Mouse (Mus musculus) myocyte (in vitro differentiated cells): Measurements from ENCODE around the gene Kif16b. TPM values are rescaled to one million over a fixed set of nuclear protein-coding genes. Genes with fewer than 3 reads are reported as not detected.

Experiments used
- H3K27me3 ChIP-seq: one replicate; pipeline ENCODE4 v1.6.1; 2011; ENCODE audit not compliant: control insufficient read depth, insufficient read depth, insufficient read length
- H3K36me3 ChIP-seq: one replicate; pipeline ENCODE4 v1.6.1; 2011; ENCODE audit not compliant: control insufficient read depth, insufficient read depth
- H3K4me2 ChIP-seq: one replicate; pipeline ENCODE4 v1.6.1; 2011; ENCODE audit warnings: low read depth, control low read depth
- H3K4me3 ChIP-seq: one replicate; pipeline ENCODE4 v1.5.1; 2011; ENCODE audit warnings: mild to moderate bottlenecking, control low read depth, moderate library complexity
- H3K79me2 ChIP-seq: one replicate; pipeline ENCODE4 v1.6.1; 2011; ENCODE audit not compliant: control insufficient read depth, insufficient read depth
- H3ac ChIP-seq: one replicate; pipeline ENCODE4 v1.6.1; 2011; ENCODE audit not compliant: control insufficient read depth, insufficient read length
- CEBPB ChIP-seq: IDR thresholded peaks from 2 replicates; pipeline ENCODE4 v1.6.1; 2011; ENCODE audit warnings: mild to moderate bottlenecking, moderate library complexity; ENCODE audit not compliant: poor library complexity, insufficient read depth, severe bottlenecking
- E2F4 ChIP-seq: IDR thresholded peaks from one replicate; pipeline ENCODE4 v1.6.1; 2011; ENCODE audit warnings: mild to moderate bottlenecking, control low read depth, moderate library complexity; ENCODE audit not compliant: insufficient read depth
- MAX ChIP-seq: IDR thresholded peaks from one replicate; pipeline ENCODE4 v1.6.1; 2011; ENCODE audit warnings: low read depth, mild to moderate bottlenecking, control low read depth
- MYOD1 ChIP-seq, 3 experiments: IDR thresholded peaks; one replicate each; pipeline ENCODE4 v1.6.1; 2011; ENCODE audit warnings: control low read depth in 2 of 3, low read depth in 2 of 3, mild to moderate bottlenecking in 2 of 3, moderate library complexity in 1 of 3; ENCODE audit not compliant: insufficient read length in 2 of 3, control insufficient read depth in 1 of 3
- MYOG ChIP-seq, 3 experiments: IDR thresholded peaks; one replicate each; pipeline ENCODE4 v1.6.1; 2011; ENCODE audit warnings: control low read depth in 2 of 3, low read depth in 2 of 3, mild to moderate bottlenecking in 2 of 3; ENCODE audit not compliant: insufficient read length in 2 of 3, control insufficient read depth in 1 of 3, insufficient read depth in 1 of 3
- POLR2A ChIP-seq: IDR thresholded peaks from one replicate; pipeline ENCODE4 v1.6.1; 2011; ENCODE audit warnings: low read depth, mild to moderate bottlenecking, control low read depth, moderate library complexity; ENCODE audit not compliant: insufficient read length
- POLR2AphosphoS2 ChIP-seq: IDR thresholded peaks from one replicate; pipeline ENCODE4 v1.6.1; 2011; ENCODE audit warnings: low read depth, control low read depth; ENCODE audit not compliant: insufficient read length
- REST ChIP-seq: IDR thresholded peaks from one replicate; pipeline ENCODE4 v1.6.1; 2011; ENCODE audit warnings: mild to moderate bottlenecking, control low read depth, moderate library complexity; ENCODE audit not compliant: insufficient read depth, insufficient read length
- SRF ChIP-seq: IDR thresholded peaks from one replicate; pipeline ENCODE4 v1.6.1; 2011; ENCODE audit warnings: low read depth; ENCODE audit not compliant: control insufficient read depth, insufficient read length
- TCF12 ChIP-seq: IDR thresholded peaks from one replicate; pipeline ENCODE4 v1.6.1; 2011; ENCODE audit warnings: mild to moderate bottlenecking, control low read depth; ENCODE audit not compliant: poor library complexity, insufficient read depth, severe bottlenecking
- TCF3 ChIP-seq: IDR thresholded peaks from one replicate; pipeline ENCODE4 v1.6.1; 2011; ENCODE audit warnings: low read depth, control low read depth; ENCODE audit not compliant: insufficient read length
- USF1 ChIP-seq: IDR thresholded peaks from one replicate; pipeline ENCODE4 v1.6.1; 2011; ENCODE audit warnings: low read depth, mild to moderate bottlenecking, control low read depth, moderate library complexity
- polyA plus RNA-seq: library from polyadenylated mRNA; unstranded; fragments of >200 nt; fragmentation: generic; extraction: Trizol; gene quantifications from one replicate; pipeline ENCODE4 v1.2.1, GENCODE M21; 2012; ENCODE audit warnings: missing spikeins

Gene Kif16b
- polyA plus RNA-seq, 1 experiment = 3.3 TPM

DNA sequence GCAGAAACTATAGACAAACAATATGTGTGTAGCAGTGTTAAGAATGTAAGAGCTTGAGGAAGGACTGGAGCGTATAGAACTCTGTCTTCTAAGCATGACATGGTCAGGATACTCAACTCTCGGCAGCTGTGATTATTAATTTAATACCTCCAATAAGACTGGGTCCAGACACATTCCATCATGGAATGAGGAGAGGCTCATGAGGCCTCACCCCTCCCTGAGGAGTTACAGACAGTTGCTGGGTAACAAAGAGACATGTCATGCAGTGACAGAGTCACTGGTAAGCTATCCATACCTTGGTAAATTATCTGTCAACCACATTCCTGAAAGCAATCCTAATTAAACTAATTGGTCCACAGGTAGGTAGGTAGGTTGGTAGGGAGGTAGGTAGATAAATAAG, 277.1 kb downstream of the Kif16b start:
- no peak for TF ChIP-seq POLR2A
- TF ChIP-seq MAX = no peak
- TF ChIP-seq CEBPB = no peak
- Histone ChIP-seq H3ac (no peak overlapping the region), H3K36me3 (no peaks in the 10 kb centered on the region), H3K79me2 (no peaks in the 10 kb centered on the region), H3K4me3 (no peak overlapping the region), H3K4me2 (no peak overlapping the region), H3K27me3 (no peaks in the 10 kb centered on the region)

GRCm38 (mm10) chr2:142621152-142621551, 280.2 kb downstream of the Kif16b start:
- H3K27me3 ChIP-seq = no peaks in the 10 kb centered on the region
- no peaks in the 10 kb centered on the region for H3K79me2 ChIP-seq
- H3K4me2 ChIP-seq = no peak overlapping the region
- no peak overlapping the region for H3ac ChIP-seq
- no peak for TF ChIP-seq TCF3
- TF ChIP-seq MYOD1 (IDR thresholded peaks at IDR 0.05; ENCODE audit: control insufficient read depth in 1 of 3, insufficient read length in 2 of 3, low read depth in 2 of 3) = no peak
- no peak for TF ChIP-seq REST
- no peak for TF ChIP-seq SRF
- no peak for TF ChIP-seq E2F4
- TF ChIP-seq MYOG (IDR thresholded peaks at IDR 0.05; ENCODE audit: control insufficient read depth in 1 of 3, insufficient read depth in 1 of 3, insufficient read length in 2 of 3, low read depth in 2 of 3) = no peak
- no peak for TF ChIP-seq MAX
- no peak for TF ChIP-seq POLR2AphosphoS2
- H3K4me3 ChIP-seq = no peak overlapping the region
- no peaks in the 10 kb centered on the region for H3K36me3 ChIP-seq

DNA sequence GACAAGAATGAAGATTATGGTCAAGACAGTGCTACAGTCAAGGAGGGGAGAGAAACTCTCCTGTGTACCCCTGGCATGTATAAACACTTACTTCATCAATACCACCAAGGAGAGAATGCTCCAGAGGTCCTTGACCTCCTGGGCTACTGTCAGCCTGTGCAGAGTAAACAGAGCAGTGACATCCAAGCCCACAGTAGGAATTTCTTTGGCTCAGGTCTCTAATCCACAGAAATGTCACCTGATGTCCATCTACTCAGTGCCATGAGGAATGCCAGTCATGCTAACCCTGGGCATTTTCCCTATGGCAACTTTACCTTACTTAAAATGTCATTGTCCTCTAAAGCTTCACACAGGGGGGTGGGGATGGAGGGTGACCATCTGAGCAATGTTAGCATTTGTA, 281.4 kb downstream of the Kif16b start:
- no peak for TF ChIP-seq USF1
- TF ChIP-seq MAX = no peak
- no peak for TF ChIP-seq TCF3
- no peak for TF ChIP-seq MYOG (IDR thresholded peaks at IDR 0.05; ENCODE audit: control insufficient read depth in 1 of 3, insufficient read depth in 1 of 3, insufficient read length in 2 of 3, low read depth in 2 of 3)
- TF ChIP-seq POLR2AphosphoS2 = no peak
- TF ChIP-seq SRF = no peak
- Histone ChIP-seq H3K4me3 (no peak overlapping the region), H3K4me2 (no peak overlapping the region), H3K27me3 (no peaks in the 10 kb centered on the region), H3ac (no peak overlapping the region), H3K36me3 (no peaks in the 10 kb centered on the region), H3K79me2 (no peaks in the 10 kb centered on the region)

DNA sequence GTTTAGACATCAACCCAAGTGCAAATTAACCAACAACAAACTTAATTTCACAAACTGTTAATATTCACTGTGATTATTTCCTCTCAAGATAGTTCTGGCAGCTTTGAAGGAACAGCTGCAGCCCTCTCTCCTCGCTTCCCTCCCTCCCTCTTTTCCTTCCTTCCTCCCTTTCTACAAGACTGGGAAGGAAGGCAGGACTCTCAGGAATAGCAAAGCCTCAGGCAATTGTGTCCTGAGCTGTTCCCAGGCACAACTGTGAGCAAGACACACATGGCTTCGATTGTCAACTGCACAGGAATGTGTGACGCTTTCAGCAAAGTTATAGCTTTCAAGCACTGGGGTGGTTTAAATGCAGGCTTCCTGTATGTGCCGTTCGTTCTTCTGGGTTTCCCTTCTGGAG, 286.8 kb downstream of the Kif16b start:
- H3K79me2 ChIP-seq = no peaks in the 10 kb centered on the region
- H3K4me2 ChIP-seq = no peak overlapping the region
- no peak for TF ChIP-seq CEBPB
- TF ChIP-seq MAX = no peak
- TF ChIP-seq REST = no peak
- TF ChIP-seq MYOG (IDR thresholded peaks at IDR 0.05; ENCODE audit: control insufficient read depth in 1 of 3, insufficient read depth in 1 of 3, insufficient read length in 2 of 3, low read depth in 2 of 3) = no peak
- TF ChIP-seq POLR2AphosphoS2 = no peak
- TF ChIP-seq SRF = no peak
- TF ChIP-seq POLR2A = no peak
- no peak for TF ChIP-seq TCF3
- TF ChIP-seq TCF12 = no peak
- TF ChIP-seq USF1 = no peak
- no peak for TF ChIP-seq MYOD1 (IDR thresholded peaks at IDR 0.05; ENCODE audit: control insufficient read depth in 1 of 3, insufficient read length in 2 of 3, low read depth in 2 of 3)
- TF ChIP-seq E2F4 = no peak
- no peak overlapping the region for H3K4me3 ChIP-seq
- no peaks in the 10 kb centered on the region for H3K36me3 ChIP-seq
- H3ac ChIP-seq = no peak overlapping the region
- no peaks in the 10 kb centered on the region for H3K27me3 ChIP-seq

DNA sequence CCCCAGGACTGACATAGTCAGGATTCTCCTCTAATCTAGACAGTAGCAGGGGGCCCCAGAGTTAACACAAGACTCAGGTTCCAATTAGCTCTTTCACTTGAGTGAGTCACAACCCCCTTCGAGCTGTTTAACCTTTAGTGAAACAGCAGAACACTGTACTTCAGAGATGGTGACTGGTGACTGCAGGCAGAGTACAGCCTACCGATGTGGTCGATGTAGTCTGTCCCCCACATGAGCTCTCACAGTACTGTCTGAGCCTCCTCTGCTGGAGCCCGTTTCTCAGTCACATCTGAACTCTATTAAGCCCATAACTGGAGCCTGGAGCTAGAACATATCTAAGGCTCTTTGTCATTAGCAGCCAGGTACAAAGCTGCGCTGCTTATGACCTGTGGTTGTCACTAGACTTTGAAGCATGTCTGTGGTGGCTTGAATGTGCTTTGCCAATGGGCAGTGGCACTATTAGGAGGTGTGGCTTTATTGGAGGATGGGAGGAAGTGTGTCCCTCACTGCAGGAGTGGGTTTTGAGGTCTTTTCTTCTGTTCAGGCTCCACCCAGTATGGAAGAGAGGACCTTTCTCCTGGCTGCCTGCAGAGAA, 288.9 kb downstream of the Kif16b start:
- no peaks in the 10 kb centered on the region for H3K79me2 ChIP-seq
- no peaks in the 10 kb centered on the region for H3K27me3 ChIP-seq
- no peak overlapping the region for H3ac ChIP-seq
- H3K4me3 ChIP-seq = no peak overlapping the region
- no peak overlapping the region for H3K4me2 ChIP-seq
- TF ChIP-seq USF1 (no peak), POLR2A (no peak), SRF (no peak), CEBPB (no peak), MYOD1 (IDR thresholded peaks at IDR 0.05; ENCODE audit: control insufficient read depth in 1 of 3, insufficient read length in 2 of 3, low read depth in 2 of 3) (no peak), TCF3 (no peak), TCF12 (no peak), MYOG (IDR thresholded peaks at IDR 0.05; ENCODE audit: control insufficient read depth in 1 of 3, insufficient read depth in 1 of 3, insufficient read length in 2 of 3, low read depth in 2 of 3) (no peak), REST (no peak), POLR2AphosphoS2 (no peak), MAX (no peak), E2F4 (no peak)
- H3K36me3 ChIP-seq = no peaks in the 10 kb centered on the region
